Mouse (Mus musculus) testis, adult 2 months (tissue): ENCODE measurements around the gene Hist1h4b.

Source experiments
- CTCF ChIP-seq: fragments of 200-500 bp; IDR thresholded peaks from 2 replicates; pipeline ENCODE4 v1.5.1; 2012; ENCODE audit warnings: low read depth, mild to moderate bottlenecking, inconsistent platforms, low read length, moderate library complexity; ENCODE audit not compliant: control insufficient read depth, insufficient read depth, insufficient replicate concordance
- POLR2A ChIP-seq: fragments of 200-500 bp; IDR thresholded peaks from 2 replicates; pipeline ENCODE4 v1.6.1; 2012; ENCODE audit warnings: low read depth, mild to moderate bottlenecking, inconsistent platforms, low read length, moderate library complexity; ENCODE audit not compliant: control insufficient read depth

- TF ChIP-seq CTCF (no peak; the same call in 1 of the 2 replicates), POLR2A (no peak)
These were observed 35.7 kb downstream of the Hist1h4b start for GRCm38 (mm10) chr13:23792520-23792919.
